Mouse (Mus musculus) lung, postnatal 0 days (tissue): ENCODE results near the gene Ndufb11.

Experiments
- CTCF ChIP-seq: IDR thresholded peaks from 2 replicates; pipeline ENCODE4 v1.5.1; 2016; ENCODE audit warnings: antibody characterized with exemption, mild to moderate bottlenecking
- EP300 ChIP-seq: IDR thresholded peaks from 2 replicates; pipeline ENCODE4 v1.6.1; 2016; ENCODE audit warnings: antibody characterized with exemption, mild to moderate bottlenecking, control low read depth

DNA sequence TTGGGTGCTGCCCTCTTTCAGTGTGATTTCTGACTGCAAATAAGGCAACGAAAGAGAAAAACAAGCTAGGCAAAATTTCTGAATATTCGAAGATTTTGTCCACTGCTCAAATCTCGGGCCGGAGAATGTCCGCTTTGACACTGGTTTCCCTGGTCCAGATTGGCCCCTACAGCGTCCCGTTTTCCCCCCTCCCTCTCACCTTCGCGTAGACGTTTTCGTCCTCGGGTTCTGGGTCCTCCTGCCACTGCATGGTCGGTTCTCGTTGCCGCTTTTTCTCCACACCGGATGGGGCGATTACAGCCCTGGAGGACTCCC is 601 bp downstream of the Ndufb11 start:
- TF ChIP-seq EP300 (no peak), CTCF (no peak)
